Mouse (Mus musculus): ENCODE measurements around the gene Adra2a. TPM values are rescaled to one million over a fixed set of nuclear protein-coding genes. Genes with fewer than 3 reads are reported as not detected.

Gene Adra2a
- 0.14 and 0.76 TPM in 2 replicates for polyA plus RNA-seq (2012; rRNA removed)

GRCm38 (mm10) chr19:54043851-54044250, at the start of gene Adra2a:
Adra2a (plus strand) TSS chr19:54044151.
- Histone ChIP-seq H3K27ac (ENCODE audit: control insufficient read depth, insufficient read depth, low read depth, low read length) (no peak within 1 kb of the TSS), H3K27me3 (ENCODE audit: control insufficient read depth, insufficient read depth, low read length) (no peaks in the 10 kb centered on the region; the same call in 1 of the 2 replicates), H3K4me1 (ENCODE audit: control insufficient read depth, insufficient read depth, low read length) (peaks cover 20% of the 10 kb centered on the region), H3K36me3 (ENCODE audit: control insufficient read depth, insufficient read depth, low read length) (no peaks in the 10 kb centered on the region), H3K4me3 (ENCODE audit: control insufficient read depth, low read depth, low read length) (peak within 1 kb of the TSS; percentile 35)
- TF ChIP-seq CTCF (IDR thresholded peaks at IDR 0.05; ENCODE audit: control insufficient read depth, insufficient read depth, insufficient replicate concordance, low read depth, low read length) = no peak
- TF ChIP-seq POLR2A (IDR thresholded peaks at IDR 0.05; ENCODE audit: control insufficient read depth, low read depth, low read length) = no peak

- no peaks in the 10 kb centered on the region for H3K36me3 ChIP-seq (ENCODE audit: control insufficient read depth, insufficient read depth, low read length)
- TF ChIP-seq POLR2A (IDR thresholded peaks at IDR 0.05; ENCODE audit: control insufficient read depth, low read depth, low read length) = no peak
Observed at GRCm38 (mm10) chr19:53994276-53994675, 49.7 kb upstream of the Adra2a start.

GRCm38 (mm10) chr19:54010973-54011372, 33.0 kb upstream of the Adra2a start:
- Histone ChIP-seq H3K27me3 (ENCODE audit: control insufficient read depth, insufficient read depth, low read length) (no peaks in the 10 kb centered on the region), H3K36me3 (ENCODE audit: control insufficient read depth, insufficient read depth, low read length) (no peaks in the 10 kb centered on the region), H3K4me3 (ENCODE audit: control insufficient read depth, low read depth, low read length) (no peak overlapping the region), H3K27ac (ENCODE audit: control insufficient read depth, insufficient read depth, low read depth, low read length) (no peak overlapping the region; the same call in 1 of the 2 replicates), H3K4me1 (ENCODE audit: control insufficient read depth, insufficient read depth, low read length) (no peaks in the 10 kb centered on the region)
- no peak for TF ChIP-seq POLR2A (IDR thresholded peaks at IDR 0.05; ENCODE audit: control insufficient read depth, low read depth, low read length)
- no peak for TF ChIP-seq CTCF (IDR thresholded peaks at IDR 0.05; ENCODE audit: control insufficient read depth, insufficient read depth, insufficient replicate concordance, low read depth, low read length)

More at GRCm38 (mm10) chr19:53994276-53994675, 49.7 kb upstream of the Adra2a start:
- H3K4me1 ChIP-seq (ENCODE audit: control insufficient read depth, insufficient read depth, low read length) = no peaks in the 10 kb centered on the region
- H3K4me3 ChIP-seq (ENCODE audit: control insufficient read depth, low read depth, low read length) = no peak overlapping the region
- no peak overlapping the region for H3K27ac ChIP-seq (ENCODE audit: control insufficient read depth, insufficient read depth, low read depth, low read length)
- H3K27me3 ChIP-seq (ENCODE audit: control insufficient read depth, insufficient read depth, low read length) = no peaks in the 10 kb centered on the region

GRCm38 (mm10) chr19:54014999-54015398, 29.0 kb upstream of the Adra2a start:
- TF ChIP-seq POLR2A (IDR thresholded peaks at IDR 0.05; ENCODE audit: control insufficient read depth, low read depth, low read length) (no peak), CTCF (IDR thresholded peaks at IDR 0.05; ENCODE audit: control insufficient read depth, insufficient read depth, insufficient replicate concordance, low read depth, low read length) (no peak)
- Histone ChIP-seq H3K36me3 (ENCODE audit: control insufficient read depth, insufficient read depth, low read length) (no peaks in the 10 kb centered on the region), H3K27me3 (ENCODE audit: control insufficient read depth, insufficient read depth, low read length) (no peaks in the 10 kb centered on the region), H3K27ac (ENCODE audit: control insufficient read depth, insufficient read depth, low read depth, low read length) (no peak overlapping the region), H3K4me3 (ENCODE audit: control insufficient read depth, low read depth, low read length) (no peak overlapping the region), H3K4me1 (ENCODE audit: control insufficient read depth, insufficient read depth, low read length) (no peaks in the 10 kb centered on the region)

- TF ChIP-seq CTCF (IDR thresholded peaks at IDR 0.05; ENCODE audit: control insufficient read depth, insufficient read depth, insufficient replicate concordance, low read depth, low read length) (no peak), POLR2A (IDR thresholded peaks at IDR 0.05; ENCODE audit: control insufficient read depth, low read depth, low read length) (no peak)
- Histone ChIP-seq H3K27me3 (ENCODE audit: control insufficient read depth, insufficient read depth, low read length) (no peaks in the 10 kb centered on the region), H3K36me3 (ENCODE audit: control insufficient read depth, insufficient read depth, low read length) (no peaks in the 10 kb centered on the region), H3K4me3 (ENCODE audit: control insufficient read depth, low read depth, low read length) (no peak overlapping the region), H3K27ac (ENCODE audit: control insufficient read depth, insufficient read depth, low read depth, low read length) (no peak overlapping the region), H3K4me1 (ENCODE audit: control insufficient read depth, insufficient read depth, low read length) (no peaks in the 10 kb centered on the region)
Observed at GRCm38 (mm10) chr19:54015503-54015902, 28.4 kb upstream of the Adra2a start.

GRCm38 (mm10) chr19:54035100-54035499, 8.9 kb upstream of the Adra2a start:
- Histone ChIP-seq H3K27me3 (ENCODE audit: control insufficient read depth, insufficient read depth, low read length) (no peaks in the 10 kb centered on the region), H3K27ac (ENCODE audit: control insufficient read depth, insufficient read depth, low read depth, low read length) (no peak overlapping the region), H3K36me3 (ENCODE audit: control insufficient read depth, insufficient read depth, low read length) (no peaks in the 10 kb centered on the region), H3K4me3 (ENCODE audit: control insufficient read depth, low read depth, low read length) (no peak overlapping the region), H3K4me1 (ENCODE audit: control insufficient read depth, insufficient read depth, low read length) (no peaks in the 10 kb centered on the region)
- TF ChIP-seq POLR2A (IDR thresholded peaks at IDR 0.05; ENCODE audit: control insufficient read depth, low read depth, low read length) (no peak), CTCF (IDR thresholded peaks at IDR 0.05; ENCODE audit: control insufficient read depth, insufficient read depth, insufficient replicate concordance, low read depth, low read length) (no peak)

- no peaks in the 10 kb centered on the region for H3K27me3 ChIP-seq (ENCODE audit: control insufficient read depth, insufficient read depth, low read length)
- H3K36me3 ChIP-seq (ENCODE audit: control insufficient read depth, insufficient read depth, low read length) = no peaks in the 10 kb centered on the region
- TF ChIP-seq CTCF (IDR thresholded peaks at IDR 0.05; ENCODE audit: control insufficient read depth, insufficient read depth, insufficient replicate concordance, low read depth, low read length) (no peak), POLR2A (IDR thresholded peaks at IDR 0.05; ENCODE audit: control insufficient read depth, low read depth, low read length) (no peak)
- peaks cover under 1% of the 10 kb centered on the region; the same call in 1 of the 2 replicates for H3K4me1 ChIP-seq (ENCODE audit: control insufficient read depth, insufficient read depth, low read length)
- no peak overlapping the region for H3K4me3 ChIP-seq (ENCODE audit: control insufficient read depth, low read depth, low read length)
- H3K27ac ChIP-seq (ENCODE audit: control insufficient read depth, insufficient read depth, low read depth, low read length) = no peak overlapping the region
Observed at GRCm38 (mm10) chr19:54039441-54039840, 4.5 kb upstream of the Adra2a start.
